8 mouse cellular contexts compared by ENCODE assay signal in the genomic region with DNA sequence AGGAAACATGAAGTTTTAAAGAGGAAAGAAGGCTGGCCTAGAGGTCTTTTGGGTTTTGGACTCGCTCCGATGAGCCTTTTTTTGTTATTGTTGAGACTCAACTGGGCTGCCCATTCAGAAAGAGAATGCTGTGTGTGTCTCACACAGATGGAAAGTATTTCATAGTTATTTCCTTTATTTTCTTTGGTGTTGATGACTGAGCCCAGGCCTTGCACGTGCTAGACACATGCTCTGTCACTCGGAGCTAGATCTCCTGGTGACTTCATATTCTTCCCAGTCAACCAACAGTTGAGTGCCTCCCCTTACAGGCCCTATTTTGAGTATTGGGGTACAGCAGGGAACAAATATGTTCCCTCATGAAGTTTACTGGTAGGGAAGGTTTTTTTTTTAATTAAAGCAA. TPM values are rescaled to one million over a fixed set of nuclear protein-coding genes. Genes with fewer than 3 reads are reported as not detected.
DNase-seq lines count a peak whose midpoint lies in the region; ATAC-seq and TF ChIP-seq lines count a peak whose summit lies in the region.

No protein-coding gene starts in this region.

- peak overlapping the region; percentile 73 for H3K4me2 ChIP-seq in embryonic facial prominence, embryonic 11.5 days (ENCODE audit: low read depth, low read length)
- H3K4me2 ChIP-seq in intestine, embryonic 15.5 days (replicated peaks) = peak overlapping the region; percentile 69
- peak overlapping the region; percentile 71 for H3K4me2 ChIP-seq in neural tube, embryonic 12.5 days (replicated peaks)

- no peaks in the 10 kb centered on the region for H3K27me3 ChIP-seq in embryonic facial prominence, embryonic 11.5 days (ENCODE audit: control insufficient read depth, insufficient read depth, low read length)
- H3K27me3 ChIP-seq in intestine, embryonic 15.5 days (replicated peaks) = no peaks in the 10 kb centered on the region
- H3K27me3 ChIP-seq in neural tube, embryonic 12.5 days (replicated peaks) = no peaks in the 10 kb centered on the region

- no peak overlapping the region for H3K9ac ChIP-seq in embryonic facial prominence, embryonic 11.5 days (replicated peaks; ENCODE audit: low read length)
- H3K9ac ChIP-seq in intestine, embryonic 15.5 days = no peak overlapping the region
- H3K9ac ChIP-seq in neural tube, embryonic 12.5 days = no peak overlapping the region

- H3K27ac ChIP-seq in layer of hippocampus, adult 2 months = no peak overlapping the region
- no peak overlapping the region for H3K27ac ChIP-seq in embryonic facial prominence, embryonic 11.5 days (replicated peaks; ENCODE audit: low read depth, low read length)
- no peak overlapping the region for H3K27ac ChIP-seq in intestine, embryonic 15.5 days
- H3K27ac ChIP-seq in neural tube, embryonic 12.5 days = no peak overlapping the region

- DNase-seq in layer of hippocampus, adult 2 months (ENCODE audit: low spot score in 2 of 2) = no peak
- DNase-seq in layer of hippocampus, postnatal 36 days = no peak
- DNase-seq in embryonic facial prominence, embryonic 11.5 days (ENCODE audit: low spot score) = no peak
- DNase-seq in cerebellum, adult 8-10 months = no peak
- DNase-seq in urinary bladder, postnatal 36 days (ENCODE audit: low spot score in 2 of 2) = no peak
- no peak for DNase-seq in adrenal gland, postnatal 10 days

- 62% methylated on average over 4 of the region's 4 CpGs for WGBS in embryonic facial prominence, embryonic 11.5 days
- WGBS in intestine, embryonic 15.5 days = 62% methylated on average over 4 of the region's 4 CpGs
- WGBS in neural tube, embryonic 12.5 days = 66% methylated on average over 4 of the region's 4 CpGs

- no peaks in the 10 kb centered on the region for H3K4me1 ChIP-seq in embryonic facial prominence, embryonic 11.5 days (ENCODE audit: control insufficient read depth, insufficient read depth, low read length)
- H3K4me1 ChIP-seq in intestine, embryonic 15.5 days (replicated peaks) = peaks cover 9% of the 10 kb centered on the region; the same call in 1 of the 2 replicates
- H3K4me1 ChIP-seq in neural tube, embryonic 12.5 days = peaks cover 12% of the 10 kb centered on the region

- ATAC-seq in embryonic facial prominence, embryonic 11.5 days (replicated peaks; ENCODE audit: insufficient number of reproducible peaks, low FRiP score, low TSS enrichment, low read depth) = no peak
- ATAC-seq in intestine, embryonic 15.5 days = no peak
- ATAC-seq in neural tube, embryonic 12.5 days (ENCODE audit: low FRiP score, low read depth) = no peak

- no peak for TF ChIP-seq CTCF in layer of hippocampus, adult 2 months (conservative IDR thresholded peaks at IDR 0.05)

- no peaks in the 10 kb centered on the region; the same call in 1 of the 2 replicates for H3K36me3 ChIP-seq in embryonic facial prominence, embryonic 11.5 days (replicated peaks; ENCODE audit: control insufficient read depth, insufficient read depth, low read depth, low read length)
- 0 out of 2 replicates have a peak, but pooled peaks cover 3% of the 10 kb centered on the region for H3K36me3 ChIP-seq in intestine, embryonic 15.5 days
- peaks cover 34% of the 10 kb centered on the region for H3K36me3 ChIP-seq in neural tube, embryonic 12.5 days

- H3K4me3 ChIP-seq in layer of hippocampus, adult 2 months = peak overlapping the region; percentile 99
- H3K4me3 ChIP-seq in embryonic facial prominence, embryonic 11.5 days (ENCODE audit: low read depth, low read length) = peak overlapping the region; percentile 87
- peak overlapping the region; percentile 76 for H3K4me3 ChIP-seq in intestine, embryonic 15.5 days (replicated peaks)
- peak overlapping the region; percentile 66 for H3K4me3 ChIP-seq in neural tube, embryonic 12.5 days

- H3K9me3 ChIP-seq in embryonic facial prominence, embryonic 11.5 days (replicated peaks; ENCODE audit: control insufficient read depth, low read length) = no peaks in the 10 kb centered on the region
- H3K9me3 ChIP-seq in intestine, embryonic 15.5 days = no peaks in the 10 kb centered on the region
- H3K9me3 ChIP-seq in neural tube, embryonic 12.5 days = no peaks in the 10 kb centered on the region

RNA-seq across cellular contexts. Expression of gene Mettl16, which starts 1.0 kb away (rescaled TPM):
- 10 to 100 TPM; 31.2 to 31.3 TPM for total RNA-seq in layer of hippocampus, adult 2 months (2021)
- total RNA-seq in layer of hippocampus, postnatal 36 days (2021) = 10 to 100 TPM; 30.7 to 36.0 TPM
- polyA plus RNA-seq in embryonic facial prominence, embryonic 11.5 days (2014; fragmentation: Nextera tagmentation; extraction: Ambion mirVana) = 51.2 and 52.2 TPM in 2 replicates
- polyA plus RNA-seq in intestine, embryonic 15.5 days (2015; fragmentation: Nextera tagmentation; extraction: Ambion mirVana) = 43.0 and 45.8 TPM in 2 replicates
- 46.2 and 53.8 TPM in 2 replicates for polyA plus RNA-seq in neural tube, embryonic 12.5 days (2016; fragmentation: Nextera tagmentation; extraction: Ambion mirVana)
- total RNA-seq in adrenal gland, postnatal 10 days (2021) = 10 to 100 TPM; 19.3 to 21.3 TPM

RNA-seq across cellular contexts. Expression of gene Pafah1b1, which starts 47.2 kb away (rescaled TPM):
- total RNA-seq in layer of hippocampus, adult 2 months (2021) = 100 to 1,000 TPM; 360 to 384 TPM
- total RNA-seq in layer of hippocampus, postnatal 36 days (2021) = 100 to 1,000 TPM; 398 to 402 TPM
- polyA plus RNA-seq in embryonic facial prominence, embryonic 11.5 days (2014; fragmentation: Nextera tagmentation; extraction: Ambion mirVana) = 96.8 and 102 TPM in 2 replicates
- 40.0 and 55.8 TPM in 2 replicates for polyA plus RNA-seq in intestine, embryonic 15.5 days (2015; fragmentation: Nextera tagmentation; extraction: Ambion mirVana)
- polyA plus RNA-seq in neural tube, embryonic 12.5 days (2016; fragmentation: Nextera tagmentation; extraction: Ambion mirVana) = 73.0 and 82.4 TPM in 2 replicates
- 100 to 1,000 TPM; 145 to 154 TPM for total RNA-seq in adrenal gland, postnatal 10 days (2021)

RNA-seq across cellular contexts. Expression of gene Mnt, which starts 59.1 kb away (rescaled TPM):
- 10 to 100 TPM; 31.3 to 32.8 TPM for total RNA-seq in layer of hippocampus, adult 2 months (2021)
- total RNA-seq in layer of hippocampus, postnatal 36 days (2021) = 10 to 100 TPM; 28.3 to 30.5 TPM
- 3.0 and 3.6 TPM in 2 replicates for polyA plus RNA-seq in embryonic facial prominence, embryonic 11.5 days (2014; fragmentation: Nextera tagmentation; extraction: Ambion mirVana)
- polyA plus RNA-seq in intestine, embryonic 15.5 days (2015; fragmentation: Nextera tagmentation; extraction: Ambion mirVana) = 4.8 and 5.0 TPM in 2 replicates
- 7.8 and 9.0 TPM in 2 replicates for polyA plus RNA-seq in neural tube, embryonic 12.5 days (2016; fragmentation: Nextera tagmentation; extraction: Ambion mirVana)
- total RNA-seq in adrenal gland, postnatal 10 days (2021) = 10 to 100 TPM; 19.1 to 20.6 TPM
